Mouse (Mus musculus) retina, postnatal 1 day (tissue): ENCODE results near the gene Cnksr2.

Source experiments
- DNase-seq: peaks from one replicate; pipeline ENCODE4 v3.0.0-alpha.2; 2012

Gene Cnksr2

DNA sequence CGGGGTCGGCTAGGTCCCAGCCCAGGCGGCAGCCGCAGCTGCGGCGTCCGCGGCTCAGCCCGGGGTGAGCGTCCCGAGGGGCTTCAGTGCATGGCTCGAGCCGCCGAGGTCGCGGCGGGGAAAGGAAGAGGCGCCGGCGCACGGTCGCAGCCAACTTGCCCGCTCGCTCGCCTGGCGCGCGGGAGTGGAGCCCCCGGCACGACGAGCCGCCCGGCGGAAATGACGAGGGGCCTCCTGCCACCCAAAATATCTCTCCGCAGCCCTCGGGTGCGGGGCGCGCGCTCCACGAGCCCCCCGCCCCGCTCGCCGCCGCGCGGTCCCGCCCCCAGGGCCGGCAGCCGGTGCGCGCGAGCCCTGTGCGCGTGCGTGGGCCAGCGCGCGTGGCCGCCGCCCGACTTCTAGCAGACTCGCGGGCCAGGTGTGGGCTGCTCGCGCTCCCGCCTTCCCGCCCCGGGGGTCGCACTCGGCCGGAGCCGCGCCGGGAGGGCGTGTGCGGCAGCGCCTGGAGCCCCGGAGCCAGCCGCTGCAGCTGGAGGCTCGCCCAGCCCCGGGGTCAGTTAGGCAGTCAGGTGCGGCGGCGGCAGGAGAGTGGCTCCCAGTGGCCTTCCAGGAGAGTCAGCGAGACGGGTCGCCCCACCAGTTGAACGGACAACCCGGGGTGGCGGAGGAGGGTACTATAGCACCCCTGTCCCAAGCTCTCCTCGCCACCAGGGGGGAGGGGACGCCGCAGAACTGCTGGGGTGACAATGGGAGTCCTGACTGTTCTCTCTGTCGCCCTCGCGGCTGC, at the start of gene Cnksr2:
Gene Cnksr2, minus strand, starts transcription at position 238 of the 787 bp plus-strand sequence.
- DNase-seq, result peak; percentile 72

DNA sequence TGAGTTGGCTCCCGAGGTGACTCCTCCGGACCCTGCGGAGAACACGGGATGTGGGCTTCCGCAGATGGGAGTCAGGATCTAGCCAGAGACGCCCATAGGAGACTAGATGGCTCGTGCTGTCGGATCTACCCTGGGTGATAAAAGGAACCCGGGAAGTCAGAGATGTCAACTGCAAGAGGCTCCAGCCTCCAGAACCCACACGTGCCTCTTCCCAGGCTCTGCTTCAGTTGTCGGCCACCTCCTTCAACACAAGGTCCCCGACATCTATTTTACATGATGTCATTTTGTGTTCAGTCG, 698 bp upstream of the Cnksr2 start:
- DNase-seq, result no peak

- peak; percentile 62 for DNase-seq
These were observed 638 bp downstream of the Cnksr2 start for GRCm38 (mm10) chrX:158042255-158043056.

DNA sequence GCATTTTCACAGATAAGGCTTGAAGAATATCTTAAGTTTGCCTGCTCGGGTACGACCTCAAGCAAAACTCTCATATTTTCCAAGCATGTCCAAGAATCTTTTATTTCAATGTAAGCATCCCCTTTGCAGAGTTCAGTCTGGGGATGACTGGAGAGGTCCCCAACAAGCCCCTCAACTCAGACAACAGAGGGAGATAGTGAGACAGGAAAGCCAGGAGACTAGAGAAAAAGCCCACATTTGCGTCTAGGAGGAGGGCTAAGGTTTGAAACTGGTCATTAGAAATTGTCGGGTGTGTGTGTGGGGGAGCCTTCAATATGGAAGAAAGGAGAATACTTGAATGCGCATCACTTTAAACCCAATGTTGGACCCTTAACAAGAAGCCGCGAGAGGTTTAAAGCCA, 1.4 kb downstream of the Cnksr2 start:
- peak; percentile 62 for DNase-seq

DNA sequence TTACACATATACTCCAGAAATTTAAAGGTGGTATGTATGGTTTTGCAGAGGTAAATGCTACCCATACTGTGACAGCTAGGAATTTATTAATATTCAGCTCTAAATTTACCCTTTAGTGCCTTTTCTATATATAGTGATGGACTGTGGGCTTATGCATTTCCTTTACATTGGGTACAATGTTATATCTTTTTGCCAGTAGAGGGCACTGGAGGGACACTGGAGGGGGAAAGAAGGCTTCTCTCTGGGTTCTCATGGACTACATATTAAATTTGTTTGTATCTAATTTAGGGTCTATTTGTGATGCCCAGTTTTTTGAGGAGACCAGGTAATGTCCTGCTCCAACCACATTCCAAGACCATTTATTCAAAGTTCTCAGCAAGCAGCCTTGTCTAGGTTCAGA, 91.4 kb downstream of the Cnksr2 start:
- peak; percentile 43 for DNase-seq

GRCm38 (mm10) chrX:157949256-157949655, 93.8 kb downstream of the Cnksr2 start:
- DNase-seq, result no peak

DNA sequence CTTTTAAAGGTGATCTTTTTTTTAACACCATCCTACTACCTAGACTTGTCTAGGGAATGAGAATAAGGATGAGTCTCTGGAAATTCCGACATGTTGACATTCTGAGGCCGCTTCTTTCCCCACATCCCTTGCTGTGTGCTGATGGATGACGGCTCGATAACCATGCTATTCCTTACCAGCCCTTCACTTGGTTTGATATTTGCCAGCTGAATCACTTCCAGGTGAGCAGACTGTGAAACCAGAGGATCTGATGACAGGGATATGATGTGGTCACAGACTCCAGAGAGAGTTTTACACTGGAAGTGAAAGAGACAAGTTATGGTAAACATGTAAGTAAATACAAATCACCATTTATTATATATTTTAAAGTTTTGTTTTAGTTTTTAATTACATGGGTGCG, 98.0 kb downstream of the Cnksr2 start:
- no peak for DNase-seq

- no peak for DNase-seq
These were observed 106.5 kb downstream of the Cnksr2 start for GRCm38 (mm10) chrX:157936611-157937010.

- no peak for DNase-seq
These were observed 123.0 kb downstream of the Cnksr2 start for GRCm38 (mm10) chrX:157920093-157920492.

DNA sequence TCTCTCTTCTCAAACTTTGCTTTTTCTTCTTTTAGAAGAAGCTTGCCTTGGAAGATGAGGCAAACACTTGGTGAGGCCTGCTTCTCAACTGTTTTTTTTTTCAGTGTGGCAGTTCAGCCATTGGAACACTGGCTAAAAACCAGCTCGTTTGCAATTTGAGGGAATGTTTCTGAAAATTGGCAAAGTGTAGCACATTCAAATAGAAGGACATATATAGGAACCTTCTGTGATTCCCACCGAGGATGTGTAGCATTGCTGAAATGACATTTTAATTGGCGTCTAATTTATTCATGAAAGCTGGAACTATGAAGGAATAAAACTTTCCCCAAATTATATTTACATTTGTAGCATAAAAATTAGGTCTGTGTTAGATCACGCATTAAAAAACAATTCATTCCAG, 213.1 kb downstream of the Cnksr2 start:
- no peak for DNase-seq

- DNase-seq, result no peak
These were observed 224.2 kb downstream of the Cnksr2 start for GRCm38 (mm10) chrX:157818921-157819260.

DNA sequence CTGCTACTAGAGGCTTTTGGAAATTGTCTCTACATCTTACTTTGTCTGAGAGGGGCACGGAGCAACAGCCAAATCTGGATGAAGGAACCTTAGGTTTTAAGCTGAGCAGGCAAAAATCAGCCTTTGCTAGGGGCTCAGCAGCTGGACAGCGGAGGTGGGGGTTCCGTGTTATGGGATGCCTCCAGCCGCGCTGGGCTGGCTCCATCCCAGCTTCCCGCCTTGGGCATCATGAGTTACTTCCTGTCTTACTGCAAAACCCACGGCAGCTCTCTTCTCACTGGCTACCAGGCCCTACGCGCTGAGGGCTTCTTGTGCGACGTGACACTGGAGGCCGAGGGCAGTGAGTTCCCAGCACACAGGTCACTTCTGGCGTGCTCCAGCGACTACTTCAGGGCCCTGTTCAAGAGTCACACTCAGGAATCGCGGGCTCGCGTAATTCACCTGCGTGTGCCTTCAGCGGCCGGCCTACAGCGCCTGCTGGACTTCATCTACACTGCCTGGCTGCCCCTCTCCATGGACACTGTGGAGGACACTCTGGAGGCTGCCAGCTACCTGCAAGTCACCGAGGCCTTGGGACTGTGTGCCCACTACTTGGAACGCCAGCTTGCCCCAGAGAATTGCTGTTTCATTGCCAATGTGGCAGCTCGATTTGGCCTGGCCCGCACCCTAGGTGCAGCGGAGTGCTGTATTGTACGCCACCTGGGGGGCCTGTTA, 224.7 kb downstream of the Cnksr2 start, which contains the start of gene Klhl34:
Gene Klhl34, plus strand, starts transcription at position 229 of the 714 bp plus-strand sequence.
- peak; percentile 48 for DNase-seq

GRCm38 (mm10) chrX:157817571-157818206, 225.4 kb downstream of the Cnksr2 start:
- peak; percentile 64 for DNase-seq

GRCm38 (mm10) chrX:157809721-157810120, 233.4 kb downstream of the Cnksr2 start:
- no peak for DNase-seq

GRCm38 (mm10) chrX:157801669-157802068, 241.4 kb downstream of the Cnksr2 start:
- DNase-seq, result no peak
